In genomic region chr8:121674524-121674923, GRCm38 (mm10) we compare ENCODE assay signal across 16 mouse cellular contexts. TPM values are rescaled to one million over a fixed set of nuclear protein-coding genes. Genes with fewer than 3 reads are reported as not detected.
DNase-seq lines count a peak whose midpoint lies in the region; ATAC-seq lines count a peak whose summit lies in the region.
"Had no signal": no experiment of that assay in that cellular context is flagged by ENCODE, and none has a peak within 500 bp of the region (broad histone marks: within the 10 kb centered on the region; RNA-seq: fewer than 3 reads in every experiment).

No protein-coding gene starts in this region.

- H3K9me3 ChIP-seq in kidney, embryonic 14.5 days (ENCODE audit: control insufficient read depth, low read length): no peaks in the 10 kb centered on the region
- no peaks in the 10 kb centered on the region for H3K9me3 ChIP-seq in midbrain, embryonic 15.5 days
- no peaks in the 10 kb centered on the region for H3K9me3 ChIP-seq in midbrain, embryonic 13.5 days
- H3K9me3 ChIP-seq: hindbrain, embryonic 12.5 days; limb, embryonic 13.5 days; neural tube, embryonic 13.5 days; stomach, embryonic 15.5 days had no signal

- peak; percentile 50 for DNase-seq in kidney, adult 18-20 months
- DNase-seq in R1 (ENCODE audit: low read depth, low spot score): peak; percentile 77
- DNase-seq in lung, postnatal 14 days: peak; percentile 41
- no peak for DNase-seq in right cerebral cortex, postnatal 36 days (ENCODE audit: low spot score in 2 of 2)
- no peak for DNase-seq in layer of hippocampus, postnatal 36 days
- DNase-seq: adrenal gland, adult 2 months; heart, adult 18-20 months; right cerebral cortex, postnatal 25 days had no signal

- H3K4me2 ChIP-seq in kidney, embryonic 14.5 days (replicated peaks; ENCODE audit: low read depth, low read length): no peak overlapping the region
- no peak overlapping the region for H3K4me2 ChIP-seq in midbrain, embryonic 15.5 days
- H3K4me2 ChIP-seq in midbrain, embryonic 13.5 days (replicated peaks): no peak overlapping the region
- H3K4me2 ChIP-seq: hindbrain, embryonic 12.5 days; limb, embryonic 13.5 days; neural tube, embryonic 13.5 days; stomach, embryonic 15.5 days had no signal

- no peak overlapping the region for H3K4me3 ChIP-seq in kidney, embryonic 14.5 days (ENCODE audit: low read length)
- H3K4me3 ChIP-seq in midbrain, embryonic 15.5 days: no peak overlapping the region
- H3K4me3 ChIP-seq in midbrain, embryonic 13.5 days (replicated peaks): no peak overlapping the region
- H3K4me3 ChIP-seq: hindbrain, embryonic 12.5 days; limb, embryonic 13.5 days; megakaryocyte, embryonic 14.5 days; neural tube, embryonic 13.5 days; stomach, embryonic 15.5 days had no signal

- 55% methylated on average over 5 of the region's 5 CpGs for WGBS in kidney, embryonic 14.5 days
- WGBS in midbrain, embryonic 15.5 days: 60% methylated on average over 5 of the region's 5 CpGs
- whole genome bisulfite sequencing in midbrain, embryonic 13.5 days: 50% methylated on average over 5 of the region's 5 CpGs

- no peaks in the 10 kb centered on the region for H3K36me3 ChIP-seq in kidney, embryonic 14.5 days (ENCODE audit: control insufficient read depth, insufficient read depth, low read length)
- no peaks in the 10 kb centered on the region for H3K36me3 ChIP-seq in midbrain, embryonic 15.5 days (replicated peaks)
- no peaks in the 10 kb centered on the region for H3K36me3 ChIP-seq in midbrain, embryonic 13.5 days
- H3K36me3 ChIP-seq: hindbrain, embryonic 12.5 days; limb, embryonic 13.5 days; neural tube, embryonic 13.5 days; stomach, embryonic 15.5 days had no signal

- H3K9ac ChIP-seq in kidney, embryonic 14.5 days (ENCODE audit: low read depth, low read length): no peak overlapping the region
- H3K9ac ChIP-seq in midbrain, embryonic 15.5 days: no peak overlapping the region
- H3K9ac ChIP-seq in midbrain, embryonic 13.5 days (replicated peaks): no peak overlapping the region
- H3K9ac ChIP-seq: hindbrain, embryonic 12.5 days; limb, embryonic 13.5 days; neural tube, embryonic 13.5 days; stomach, embryonic 15.5 days had no signal

- no peak overlapping the region for H3K27ac ChIP-seq in kidney, embryonic 14.5 days (ENCODE audit: low read depth, low read length)
- H3K27ac ChIP-seq in midbrain, embryonic 15.5 days: no peak overlapping the region
- no peak overlapping the region for H3K27ac ChIP-seq in midbrain, embryonic 13.5 days
- H3K27ac ChIP-seq: hindbrain, embryonic 12.5 days; limb, embryonic 13.5 days; neural tube, embryonic 13.5 days; stomach, embryonic 15.5 days had no signal

- no peaks in the 10 kb centered on the region for H3K4me1 ChIP-seq in kidney, embryonic 14.5 days (ENCODE audit: control insufficient read depth, insufficient read depth, low read length)
- H3K4me1 ChIP-seq in midbrain, embryonic 15.5 days: no peaks in the 10 kb centered on the region
- H3K4me1 ChIP-seq in midbrain, embryonic 13.5 days (replicated peaks): peaks cover under 1% of the 10 kb centered on the region; the same call in 1 of the 2 replicates

- no peaks in the 10 kb centered on the region for H3K27me3 ChIP-seq in kidney, embryonic 14.5 days (ENCODE audit: control insufficient read depth, insufficient read depth, low read length)
- H3K27me3 ChIP-seq in midbrain, embryonic 15.5 days (replicated peaks): no peaks in the 10 kb centered on the region
- H3K27me3 ChIP-seq in midbrain, embryonic 13.5 days: no peaks in the 10 kb centered on the region
- H3K27me3 ChIP-seq: hindbrain, embryonic 12.5 days; limb, embryonic 13.5 days; neural tube, embryonic 13.5 days; stomach, embryonic 15.5 days had no signal

- ATAC-seq in kidney, embryonic 14.5 days (ENCODE audit: low FRiP score, low TSS enrichment): no peak
- ATAC-seq in midbrain, embryonic 15.5 days (replicated peaks): 0 out of 2 replicates have a peak, but pooled peaks have one; percentile 7
- no peak for ATAC-seq in midbrain, embryonic 13.5 days

RNA-seq across cellular contexts. Expression of gene Zcchc14, which starts 21.8 kb away (rescaled TPM):
- 19.3 and 26.9 TPM in 2 replicates for polyA plus RNA-seq in kidney, embryonic 14.5 days (2014; fragmentation: Nextera tagmentation; extraction: Ambion mirVana)
- 25.4 and 28.0 TPM in 2 replicates for polyA plus RNA-seq in midbrain, embryonic 15.5 days (2015; fragmentation: Nextera tagmentation; extraction: Ambion mirVana)
- polyA plus RNA-seq in midbrain, embryonic 13.5 days (2015; fragmentation: Nextera tagmentation; extraction: Ambion mirVana): 27.6 and 29.5 TPM in 2 replicates
- 100 to 1,000 TPM in 1 of 2 experiments, 10 to 100 TPM in 1; 93.6 to 102 TPM for total RNA-seq in layer of hippocampus, postnatal 36 days (2021)

RNA-seq across cellular contexts. Expression of gene Jph3, which starts 54.9 kb away (rescaled TPM):
- polyA plus RNA-seq in kidney, embryonic 14.5 days (2014; fragmentation: Nextera tagmentation; extraction: Ambion mirVana): 0.30 and 0.46 TPM in 2 replicates
- polyA plus RNA-seq in midbrain, embryonic 15.5 days (2015; fragmentation: Nextera tagmentation; extraction: Ambion mirVana): 111 and 114 TPM in 2 replicates
- 62.3 and 65.4 TPM in 2 replicates for polyA plus RNA-seq in midbrain, embryonic 13.5 days (2015; fragmentation: Nextera tagmentation; extraction: Ambion mirVana)
- 100 to 1,000 TPM; 310 to 313 TPM for total RNA-seq in layer of hippocampus, postnatal 36 days (2021)

Comparison
In these comparisons a context has a peak if more than half of its experiments do, and no peak if none do; other contexts are left out.
1. DNase-seq: peak in kidney, adult 18-20 months (single experiment), R1 (single experiment) and lung, postnatal 14 days (single experiment); none in right cerebral cortex, postnatal 36 days (0 of 2) and layer of hippocampus, postnatal 36 days (0 of 2).
2. RNA of gene Jph3, which starts 54.9 kb away (polyA plus RNA-seq): 111 to 114 TPM in midbrain, embryonic 15.5 days and 62.3 to 65.4 TPM in midbrain, embryonic 13.5 days; 0.30 to 0.46 TPM in kidney, embryonic 14.5 days; every median in the first group is over 10 times any median in the second.